Mouse (Mus musculus) spleen, adult 2 months (tissue): ENCODE measurements around the gene Cryab. TPM values are rescaled to one million over a fixed set of nuclear protein-coding genes. Genes with fewer than 3 reads are reported as not detected.

ENCODE experiments used
- DNase-seq, 2 experiments: peaks; one replicate each; pipeline versions ENCODE4 v3.0.0 to v3.0.0-alpha.2; 2012 to 2021; ENCODE audit warnings: low spot score in 2 of 2, low read depth in 1 of 2
- H3K27ac ChIP-seq: fragments of 200-500 bp; 2 replicates; pipeline ENCODE4 v1.5.1; 2012; ENCODE audit warnings: low read length, inconsistent platforms; ENCODE audit not compliant: insufficient read depth
- H3K27me3 ChIP-seq: fragments of 200-500 bp; 2 replicates; pipeline ENCODE4 v1.6.1; 2012; ENCODE audit warnings: mild to moderate bottlenecking, moderate library complexity, low read length, inconsistent platforms; ENCODE audit not compliant: control insufficient read depth, insufficient read depth
- H3K36me3 ChIP-seq: fragments of 200-500 bp; 2 replicates; pipeline ENCODE4 v1.6.1; 2012; ENCODE audit warnings: mild to moderate bottlenecking, low read length, inconsistent platforms; ENCODE audit not compliant: control insufficient read depth, insufficient read depth
- H3K4me1 ChIP-seq: fragments of 200-500 bp; 2 replicates; pipeline ENCODE4 v1.6.1; 2011; ENCODE audit warnings: inconsistent platforms; ENCODE audit not compliant: control insufficient read depth, insufficient read depth, insufficient read length
- H3K4me3 ChIP-seq: fragments of 200-500 bp; 2 replicates; pipeline ENCODE4 v1.5.1; 2011; ENCODE audit warnings: mild to moderate bottlenecking, inconsistent platforms; ENCODE audit not compliant: insufficient read depth, insufficient read length; ENCODE audit errors: extremely low read depth
- CTCF ChIP-seq: fragments of 200-500 bp; IDR thresholded peaks from 2 replicates; pipeline ENCODE4 v1.5.1; 2011; ENCODE audit warnings: mild to moderate bottlenecking, inconsistent platforms; ENCODE audit not compliant: insufficient read depth, insufficient read length, insufficient replicate concordance; ENCODE audit errors: extremely low read depth
- POLR2A ChIP-seq: fragments of 200-500 bp; IDR thresholded peaks from 2 replicates; pipeline ENCODE4 v1.6.1; 2011; ENCODE audit warnings: low read depth, low read length, inconsistent platforms
- WGBS: fragments of 180-500 bp; shearing (Covaris S2); methylation state at CpG from one replicate; pipeline ENCODE4 v1.1.7; 2018; 5-methylcytosine and 5-hydroxymethylcytosine counted together
- polyA plus RNA-seq: library from polyadenylated mRNA; depleted of rRNA; stranded (reverse); fragments of >200 nt; gene quantifications from 2 replicates; pipeline ENCODE4 v1.2.3, GENCODE M21; 2012

Gene Cryab
- polyA plus RNA-seq, 1 experiment, result 13.5 TPM

GRCm38 (mm10) chr9:50722451-50722911 lies 28.6 kb upstream of the Cryab start:
- H3K4me3 ChIP-seq, result no peak overlapping the region
- H3K27me3 ChIP-seq, result no peaks in the 10 kb centered on the region
- 63% methylated on average over 8 of the region's 8 CpGs for WGBS
- H3K36me3 ChIP-seq, result no peaks in the 10 kb centered on the region
- no peak overlapping the region for H3K27ac ChIP-seq
- no peak for TF ChIP-seq CTCF
- TF ChIP-seq POLR2A, result no peak
- no peak for DNase-seq
- H3K4me1 ChIP-seq, result no peaks in the 10 kb centered on the region

- TF ChIP-seq CTCF, result no peak
- 70% methylated on average over 7 of the region's 7 CpGs for WGBS
These were observed 27.7 kb upstream of the Cryab start for GRCm38 (mm10) chr9:50723406-50723805.

GRCm38 (mm10) chr9:50724147-50724546 lies 27.0 kb upstream of the Cryab start:
- no peaks in the 10 kb centered on the region for H3K36me3 ChIP-seq
- H3K27ac ChIP-seq, result no peak overlapping the region
- no peak overlapping the region for H3K4me3 ChIP-seq
- H3K4me1 ChIP-seq, result peaks cover 8% of the 10 kb centered on the region
- 80% methylated on average over 2 of the region's 2 CpGs for WGBS
- TF ChIP-seq POLR2A (no peak), CTCF (no peak)
- DNase-seq, result no peak
- H3K27me3 ChIP-seq, result peaks cover 4% of the 10 kb centered on the region; the same call in 1 of the 2 replicates

More at GRCm38 (mm10) chr9:50723406-50723805, 27.7 kb upstream of the Cryab start:
- peaks cover 8% of the 10 kb centered on the region for H3K4me1 ChIP-seq
- DNase-seq, result no peak
- H3K4me3 ChIP-seq, result no peak overlapping the region
- no peaks in the 10 kb centered on the region for H3K36me3 ChIP-seq
- no peak overlapping the region for H3K27ac ChIP-seq
- H3K27me3 ChIP-seq, result peaks cover 3% of the 10 kb centered on the region; the same call in 1 of the 2 replicates

- Histone ChIP-seq H3K27me3 (peaks cover 4% of the 10 kb centered on the region; the same call in 1 of the 2 replicates), H3K27ac (no peak overlapping the region), H3K4me1 (peaks cover 8% of the 10 kb centered on the region), H3K36me3 (no peaks in the 10 kb centered on the region), H3K4me3 (no peak overlapping the region)
- no peak for DNase-seq
- 48% methylated on average over 3 of the region's 3 CpGs for WGBS
- TF ChIP-seq CTCF, result no peak
- TF ChIP-seq POLR2A, result no peak
These were observed 26.3 kb upstream of the Cryab start for GRCm38 (mm10) chr9:50724661-50725330.

- Histone ChIP-seq H3K27ac (no peak overlapping the region), H3K27me3 (peaks cover 4% of the 10 kb centered on the region; the same call in 1 of the 2 replicates), H3K4me1 (peaks cover 8% of the 10 kb centered on the region), H3K36me3 (no peaks in the 10 kb centered on the region), H3K4me3 (no peak overlapping the region)
- no peak for DNase-seq
- WGBS, result 78% methylated on average over 8 of the region's 8 CpGs
- TF ChIP-seq POLR2A (no peak), CTCF (no peak)
These were observed 25.1 kb upstream of the Cryab start for GRCm38 (mm10) chr9:50725921-50726590.

GRCm38 (mm10) chr9:50727171-50727924 lies 23.8 kb upstream of the Cryab start:
- Histone ChIP-seq H3K27ac (no peak overlapping the region), H3K4me3 (peak overlapping the region; percentile 42; the same call in 1 of the 2 replicates), H3K36me3 (no peaks in the 10 kb centered on the region), H3K4me1 (peaks cover 8% of the 10 kb centered on the region), H3K27me3 (peaks cover 4% of the 10 kb centered on the region; the same call in 1 of the 2 replicates)
- DNase-seq, result no peak
- 25% methylated on average over 30 of the region's 30 CpGs for WGBS
- TF ChIP-seq POLR2A, result no peak
- TF ChIP-seq CTCF, result no peak
